Comparison of ENCODE assay signal across 8 mouse cellular contexts in genomic region chr12:3695741-3696501, GRCm38 (mm10).
DNase-seq lines count a peak whose midpoint lies in the region; ATAC-seq and TF ChIP-seq lines count a peak whose summit lies in the region.

No protein-coding gene starts in this region.

- DNase-seq in gastrocnemius, adult 2 months, result peak; percentile 35
- DNase-seq in gastrocnemius, postnatal 36 days, result no peak
- peak; percentile 25 to 39 for DNase-seq in spleen, adult 2 months (ENCODE audit: low read depth in 1 of 2, low spot score in 2 of 2)
- DNase-seq in spleen, adult 12 weeks (ENCODE audit: low spot score), result no peak
- DNase-seq in cerebellum, adult 9-11 months, result peak; percentile 47
- peak; percentile 69 for DNase-seq in heart, postnatal 4 days

- no peak for ATAC-seq in erythroid progenitor cell, adult 5-6 weeks (replicated peaks; ENCODE audit: low FRiP score, poor library complexity, severe bottlenecking)

- no peaks in the 10 kb centered on the region for H3K36me3 ChIP-seq in spleen, adult 2 months (ENCODE audit: control insufficient read depth, insufficient read depth, low read length)
- no peaks in the 10 kb centered on the region for H3K36me3 ChIP-seq in macrophage (ENCODE audit: inconsistent target)

- H3K27ac ChIP-seq in gastrocnemius, adult 2 months, result peak overlapping the region; percentile 70
- no peak overlapping the region for H3K27ac ChIP-seq in spleen, adult 2 months (ENCODE audit: insufficient read depth, low read length)
- H3K27ac ChIP-seq in macrophage, result peak overlapping the region; percentile 19; the same call in 1 of the 2 replicates

- no peak overlapping the region for H3K4me3 ChIP-seq in gastrocnemius, adult 2 months
- H3K4me3 ChIP-seq in spleen, adult 2 months (ENCODE audit: extremely low read depth, insufficient read depth, insufficient read length), result no peak overlapping the region
- H3K4me3 ChIP-seq in macrophage (ENCODE audit: inconsistent target), result no peak overlapping the region

- H3K27me3 ChIP-seq in spleen, adult 2 months (ENCODE audit: control insufficient read depth, insufficient read depth, low read length), result no peaks in the 10 kb centered on the region

- no peak for TF ChIP-seq POLR2A in spleen, adult 2 months (IDR thresholded peaks at IDR 0.05; ENCODE audit: low read depth, low read length)

- no peaks in the 10 kb centered on the region for H3K79me2 ChIP-seq in macrophage (ENCODE audit: inconsistent target)

- intact Hi-C loops in gastrocnemius, adult 2 months (cut with DNase I), result loop anchor here (1.0 to 5.0 kb wide), 2 partner anchors 95 to 111 kb away; partner anchors contain the start of gene Dnmt3a
- intact Hi-C loops in gastrocnemius, postnatal 36 days (cut with DNase I), result loop anchor here (5.0 kb wide), 1 partner anchor 96 kb away; no protein-coding TSS in a partner anchor

- no peaks in the 10 kb centered on the region for H3K4me1 ChIP-seq in spleen, adult 2 months (ENCODE audit: control insufficient read depth, insufficient read depth, insufficient read length)

- WGBS in spleen, adult 2 months, result 60% methylated on average over 5 of the region's 5 CpGs
- WGBS in macrophage (ENCODE audit: missing documents), result 40% methylated on average over 5 of the region's 5 CpGs

- peak; percentile 83 for TF ChIP-seq CTCF in gastrocnemius, adult 2 months (IDR thresholded peaks at IDR 0.05)
- no peak for TF ChIP-seq CTCF in spleen, adult 2 months (IDR thresholded peaks at IDR 0.05; ENCODE audit: extremely low read depth, insufficient read depth, insufficient read length, insufficient replicate concordance)

Comparison
In these comparisons a context has a peak if more than half of its experiments do, and no peak if none do; other contexts are left out.
1. DNase-seq: peak in gastrocnemius, adult 2 months (single experiment), spleen, adult 2 months (2 of 2), cerebellum, adult 9-11 months (single experiment) and heart, postnatal 4 days (single experiment); none in gastrocnemius, postnatal 36 days (0 of 2) and spleen, adult 12 weeks (single experiment).